Mouse (Mus musculus) hindbrain, embryonic 10.5 days (tissue): Measurements from ENCODE around the gene Mapk6. TPM values are rescaled to one million over a fixed set of nuclear protein-coding genes. Genes with fewer than 3 reads are reported as not detected.
"Not testable (repeated sequence)": the region's sequence is repeated elsewhere in the genome, so short reads cannot be mapped to it uniquely, and the experiment has no call there.

Experiments
- DNase-seq: peaks from one replicate; pipeline ENCODE4 v3.0.0-alpha.2; 2017; ENCODE audit warnings: low spot score
- H3K27ac ChIP-seq: fragments of 300-500 bp; sonication (generic); 2 replicates; pipeline ENCODE4 v1.5.1; 2016; ENCODE audit warnings: mild to moderate bottlenecking, moderate library complexity
- H3K27me3 ChIP-seq: fragments of 300-500 bp; sonication (generic); 2 replicates; pipeline ENCODE4 v1.6.1; 2016; ENCODE audit warnings: mild to moderate bottlenecking; ENCODE audit not compliant: poor library complexity, insufficient read depth, severe bottlenecking
- H3K36me3 ChIP-seq: fragments of 300-500 bp; sonication (generic); 2 replicates; pipeline ENCODE4 v1.6.1; 2016; ENCODE audit warnings: mild to moderate bottlenecking, moderate library complexity
- H3K4me1 ChIP-seq: fragments of 300-500 bp; sonication (generic); replicated peaks from 2 replicates; pipeline ENCODE4 v1.6.1; 2016; ENCODE audit warnings: mild to moderate bottlenecking
- H3K4me3 ChIP-seq: fragments of 300-500 bp; sonication (generic); 2 replicates; pipeline ENCODE4 v1.5.1; 2016; ENCODE audit warnings: mild to moderate bottlenecking, moderate library complexity
- H3K9me3 ChIP-seq: fragments of 300-500 bp; sonication (generic); 2 replicates; pipeline ENCODE4 v1.6.1; 2016; ENCODE audit warnings: mild to moderate bottlenecking, moderate library complexity
- WGBS: fragments of 180-500 bp; shearing (Covaris S2); methylation state at CpG from one replicate; pipeline ENCODE4 v1.1.7; 2016; 5-methylcytosine and 5-hydroxymethylcytosine counted together
- polyA plus RNA-seq: library from polyadenylated mRNA; unstranded; fragments of >200 nt; fragmentation: Nextera tagmentation; extraction: Ambion mirVana; gene quantifications from 2 replicates; pipeline ENCODE4 v1.2.1, GENCODE M21; 2016

Gene Mapk6
- 134 and 146 TPM in 2 replicates for polyA plus RNA-seq

DNA sequence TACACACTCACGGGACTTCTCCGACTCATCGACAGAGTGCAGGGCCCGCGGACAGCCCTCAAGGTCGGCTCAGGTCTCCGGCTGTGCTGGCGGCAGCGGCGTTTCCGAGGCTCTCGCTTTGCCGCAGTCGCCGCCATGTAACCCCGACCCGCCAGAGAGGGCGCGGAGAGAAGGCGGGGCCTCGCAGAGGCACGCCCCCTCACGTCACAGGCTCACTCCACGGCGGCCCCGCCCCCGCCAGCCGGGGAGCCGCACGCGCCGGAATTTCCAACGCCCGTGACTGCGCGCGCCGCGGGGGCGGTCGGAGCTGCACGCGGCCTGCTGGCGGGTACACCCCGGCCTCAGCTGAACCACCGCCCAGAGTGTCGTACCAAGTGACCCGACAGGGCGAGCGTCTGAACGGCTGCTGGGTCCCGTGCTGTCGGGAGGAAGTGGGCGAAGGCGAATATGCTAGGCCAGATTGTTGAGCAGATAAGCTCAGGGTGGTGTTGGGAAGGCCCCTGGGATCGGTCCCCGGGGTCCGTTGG lies at the start of gene Mapk6:
Gene Mapk6 (minus strand): TSS at position 154 of the 527 bp plus-strand sequence.
- H3K36me3 ChIP-seq, result no peaks in the 10 kb centered on the region
- peak within 1 kb of the TSS; percentile 100 for H3K27ac ChIP-seq
- H3K27me3 ChIP-seq, result no peaks in the 10 kb centered on the region
- DNase-seq, result peak; percentile 94
- peak within 1 kb of the TSS; percentile 96 for H3K4me3 ChIP-seq
- under 1% methylated on average over 58 of the region's 58 CpGs for WGBS
- H3K4me1 ChIP-seq, result peaks cover 47% of the 10 kb centered on the region
- H3K9me3 ChIP-seq, result no peaks in the 10 kb centered on the region

DNA sequence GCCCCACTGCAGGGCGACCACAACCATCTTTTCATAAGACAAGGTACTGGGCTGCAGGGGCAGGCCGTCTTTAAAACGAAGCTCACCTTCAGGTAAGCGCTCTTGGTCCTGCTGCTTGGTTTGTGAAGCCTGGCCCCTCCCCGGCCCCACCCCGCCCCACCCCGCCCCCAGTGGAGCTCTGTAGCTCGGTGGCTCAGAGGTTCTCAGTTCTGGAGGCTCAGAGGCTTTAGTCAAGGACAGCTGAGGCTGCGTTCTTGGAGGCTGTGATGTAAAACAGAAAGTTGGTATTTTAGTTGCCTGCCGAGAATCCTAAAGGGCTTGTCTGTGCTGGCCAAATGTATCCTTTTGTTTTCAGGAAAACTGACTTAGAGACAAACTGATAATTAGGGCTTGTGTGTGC lies 45.9 kb upstream of the Mapk6 start:
- Histone ChIP-seq H3K4me3 (no peak overlapping the region), H3K27me3 (no peaks in the 10 kb centered on the region), H3K9me3 (no peaks in the 10 kb centered on the region), H3K36me3 (peaks cover 98% of the 10 kb centered on the region), H3K4me1 (no peaks in the 10 kb centered on the region), H3K27ac (no peak overlapping the region)
- no peak for DNase-seq
- WGBS, result 88% methylated on average over 10 of the region's 10 CpGs

GRCm38 (mm10) chr9:75453994-75454393 lies 44.2 kb upstream of the Mapk6 start:
- Histone ChIP-seq H3K4me3 (no peak overlapping the region), H3K36me3 (peaks cover 95% of the 10 kb centered on the region), H3K27me3 (no peaks in the 10 kb centered on the region), H3K27ac (no peak overlapping the region), H3K9me3 (no peaks in the 10 kb centered on the region), H3K4me1 (no peaks in the 10 kb centered on the region)
- 93% methylated on average over 2 of the region's 2 CpGs for WGBS
- no peak for DNase-seq

- H3K9me3 ChIP-seq, result no peaks in the 10 kb centered on the region
- H3K4me3 ChIP-seq, result no peak overlapping the region
- H3K36me3 ChIP-seq, result peaks cover 84% of the 10 kb centered on the region
- peaks cover 2% of the 10 kb centered on the region; the same call in 1 of the 2 replicates for H3K4me1 ChIP-seq
- no peaks in the 10 kb centered on the region for H3K27me3 ChIP-seq
- H3K27ac ChIP-seq, result no peak overlapping the region
- no peak for DNase-seq
- 96% methylated on average over 3 of the region's 3 CpGs for WGBS
These were observed 38.2 kb upstream of the Mapk6 start for GRCm38 (mm10) chr9:75448021-75448420.

DNA sequence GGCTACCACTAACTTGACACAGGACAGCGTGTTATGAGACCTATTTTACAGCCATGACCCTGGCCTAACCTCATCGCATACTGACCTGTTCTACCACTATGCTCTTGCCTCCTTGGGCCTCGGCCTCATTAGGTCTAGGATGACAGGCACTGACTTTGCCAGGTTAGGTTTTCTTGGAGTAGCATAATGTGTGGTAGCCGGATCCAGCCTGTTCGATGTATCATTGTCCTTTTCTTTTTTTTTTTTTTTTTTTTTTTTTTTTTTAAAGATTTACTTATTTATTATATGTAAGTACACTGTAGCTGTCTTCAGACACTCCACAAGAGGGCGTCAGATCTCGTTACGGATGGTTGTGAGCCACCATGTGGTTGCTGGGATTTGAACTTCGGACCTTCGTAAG lies 36.8 kb upstream of the Mapk6 start:
- Histone ChIP-seq H3K36me3 (peaks cover 69% of the 10 kb centered on the region), H3K4me1 (peaks cover 13% of the 10 kb centered on the region)
- DNase-seq, H3K9me3 ChIP-seq, H3K27ac ChIP-seq, H3K27me3 ChIP-seq, H3K4me3 ChIP-seq: not testable (repeated sequence)
- 85% methylated on average over 10 of the region's 10 CpGs for WGBS

GRCm38 (mm10) chr9:75444981-75445380 lies 35.2 kb upstream of the Mapk6 start:
- Histone ChIP-seq H3K4me3 (no peak overlapping the region), H3K9me3 (no peaks in the 10 kb centered on the region), H3K4me1 (peaks cover 13% of the 10 kb centered on the region), H3K27ac (no peak overlapping the region), H3K36me3 (peaks cover 58% of the 10 kb centered on the region), H3K27me3 (no peaks in the 10 kb centered on the region)
- WGBS, result 90% methylated on average over 15 of the region's 15 CpGs
- no peak for DNase-seq

- Histone ChIP-seq H3K4me3 (peak overlapping the region; percentile 90), H3K4me1 (peaks cover 18% of the 10 kb centered on the region), H3K9me3 (no peaks in the 10 kb centered on the region), H3K27me3 (no peaks in the 10 kb centered on the region), H3K27ac (peak overlapping the region; percentile 96), H3K36me3 (peaks cover 26% of the 10 kb centered on the region)
- WGBS, result 1% methylated on average over 31 of the region's 31 CpGs
- DNase-seq, result no peak
These were observed 31.9 kb upstream of the Mapk6 start for GRCm38 (mm10) chr9:75441691-75442131.

DNA sequence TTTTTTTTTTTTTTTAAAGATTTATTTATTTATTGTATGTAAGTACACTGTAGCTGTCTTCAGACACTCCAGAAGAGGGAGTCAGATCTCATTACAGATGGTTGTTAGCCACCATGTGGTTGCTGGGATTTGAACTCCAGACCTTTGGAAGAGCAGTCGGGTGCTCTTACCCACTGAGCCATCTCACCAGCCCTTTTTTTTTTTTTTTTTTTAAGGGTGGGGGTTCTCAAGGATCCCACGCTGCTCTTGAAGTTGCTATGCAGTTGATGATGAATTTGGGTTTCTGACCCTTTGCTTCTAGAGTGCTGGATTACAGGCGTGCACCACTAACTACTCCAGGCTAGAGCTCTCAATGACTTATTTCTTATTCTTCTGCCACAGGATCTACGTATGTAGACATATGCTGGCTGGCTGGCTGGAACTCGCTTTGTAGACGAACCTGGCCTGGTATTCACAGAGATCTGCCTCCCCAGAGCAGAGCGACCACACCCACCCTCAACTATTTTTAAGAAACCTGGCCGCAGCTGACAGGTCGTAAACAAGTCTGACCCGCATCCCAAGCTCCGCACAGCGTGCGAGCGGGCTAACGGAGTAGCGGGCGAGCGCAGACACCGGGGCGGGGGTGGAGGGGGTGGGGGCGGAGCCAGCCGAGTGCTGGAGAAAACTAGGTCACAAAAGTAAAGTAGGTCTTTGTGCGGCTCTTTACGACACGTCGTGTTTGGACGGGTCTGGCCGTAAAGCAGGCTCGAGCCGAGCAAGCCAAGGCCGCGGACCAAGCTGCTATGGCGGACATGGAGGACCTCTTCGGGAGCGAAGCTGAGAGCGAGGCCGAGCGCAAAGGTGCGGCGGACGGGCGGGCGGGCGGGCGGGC lies 31.2 kb upstream of the Mapk6 start, which contains the start of gene Leo1:
Gene Leo1 (plus strand): TSS at position 729 of the 871 bp plus-strand sequence.
- Histone ChIP-seq H3K9me3 (no peaks in the 10 kb centered on the region), H3K4me1 (peaks cover 23% of the 10 kb centered on the region), H3K27me3 (no peaks in the 10 kb centered on the region), H3K4me3 (peak within 1 kb of the TSS; percentile 90), H3K36me3 (peaks cover 20% of the 10 kb centered on the region), H3K27ac (peak within 1 kb of the TSS; percentile 96)
- peak; percentile 91 for DNase-seq
- 1% methylated on average over 45 of the region's 45 CpGs for WGBS

- H3K27me3 ChIP-seq, result no peaks in the 10 kb centered on the region
- H3K4me3 ChIP-seq, result no peak overlapping the region
- H3K36me3 ChIP-seq, result no peaks in the 10 kb centered on the region
- WGBS, result 23% methylated on average over 6 of the region's 6 CpGs
- H3K27ac ChIP-seq, result no peak overlapping the region
- no peaks in the 10 kb centered on the region for H3K9me3 ChIP-seq
- H3K4me1 ChIP-seq, result peaks cover 38% of the 10 kb centered on the region
- peak; percentile 43 for DNase-seq
These were observed 28.0 kb upstream of the Mapk6 start for GRCm38 (mm10) chr9:75437653-75438385.

DNA sequence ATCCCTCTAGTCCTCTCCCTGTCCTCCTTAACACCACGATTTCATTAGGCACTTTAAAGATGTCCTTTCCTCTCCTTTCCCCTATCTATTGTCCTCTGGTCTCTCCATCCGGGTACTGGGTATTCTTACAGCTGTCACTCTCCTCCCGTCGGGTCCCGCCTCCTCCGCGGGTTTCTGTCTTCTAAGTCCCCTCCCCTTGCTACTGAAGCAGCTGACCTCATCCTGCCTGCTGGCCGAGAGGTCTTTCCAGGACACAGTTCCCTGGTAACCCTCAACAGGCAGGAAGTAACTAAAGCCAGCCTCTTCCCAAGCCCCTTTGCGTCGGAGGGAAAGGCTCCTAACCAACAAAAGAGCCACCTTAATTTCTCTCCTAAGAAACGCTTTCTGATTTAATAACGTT lies 26.1 kb upstream of the Mapk6 start:
- Histone ChIP-seq H3K27me3 (no peaks in the 10 kb centered on the region), H3K27ac (peak overlapping the region; percentile 85), H3K4me1 (peaks cover 28% of the 10 kb centered on the region), H3K9me3 (no peaks in the 10 kb centered on the region), H3K36me3 (no peaks in the 10 kb centered on the region), H3K4me3 (0 out of 2 replicates have a peak overlapping the region, but pooled peaks have one; percentile 2)
- DNase-seq, result peak; percentile 87
- 3% methylated on average over 12 of the region's 12 CpGs for WGBS

DNA sequence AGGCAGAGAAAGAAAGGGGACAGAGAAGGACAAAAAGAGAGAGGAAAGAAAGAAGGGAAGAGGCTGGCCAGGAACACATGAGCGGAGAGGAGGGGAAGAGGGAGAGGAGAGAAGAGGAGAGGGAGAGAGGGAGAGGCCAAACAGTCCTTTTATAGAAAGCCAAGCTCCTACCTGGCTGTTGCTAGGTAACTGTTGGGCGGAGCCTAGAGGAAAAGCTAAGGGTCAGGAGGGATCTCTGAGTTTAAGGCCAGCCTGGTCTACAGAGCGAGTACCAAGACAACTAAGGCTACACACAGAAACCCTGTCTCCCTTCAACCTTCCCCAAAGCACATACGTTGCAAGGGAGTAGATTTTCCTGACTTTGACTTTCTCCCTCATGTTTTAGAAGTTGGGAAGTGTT lies 25.5 kb upstream of the Mapk6 start:
- Histone ChIP-seq H3K27me3 (no peaks in the 10 kb centered on the region), H3K36me3 (no peaks in the 10 kb centered on the region), H3K9me3 (no peaks in the 10 kb centered on the region), H3K27ac (peak overlapping the region; percentile 85), H3K4me3 (no peak overlapping the region), H3K4me1 (peaks cover 28% of the 10 kb centered on the region)
- DNase-seq, result no peak
- 76% methylated on average over 4 of the region's 4 CpGs for WGBS

DNA sequence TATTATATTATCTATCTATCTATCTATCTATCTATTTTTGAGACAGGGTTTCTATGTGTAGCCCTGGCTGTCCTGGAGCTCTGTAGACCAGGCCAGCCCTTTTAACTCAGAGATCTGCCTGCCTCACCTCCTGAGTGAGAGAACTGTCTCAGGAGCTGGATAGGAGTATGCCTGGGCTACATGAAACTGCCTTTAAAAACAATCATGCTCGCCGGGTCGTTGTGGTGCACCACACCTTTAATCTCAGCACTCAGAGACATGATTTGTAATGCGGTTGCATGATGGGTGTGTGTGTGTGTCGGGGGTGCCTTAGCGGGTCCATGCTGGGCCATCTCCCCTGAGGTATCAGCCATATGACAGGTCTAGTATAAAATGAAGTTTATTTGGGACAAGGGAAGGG lies 25.1 kb upstream of the Mapk6 start:
- peak overlapping the region; percentile 85; the same call in 1 of the 2 replicates for H3K27ac ChIP-seq

More for the DNA sequence above, 25.1 kb upstream of the Mapk6 start:
- WGBS, result 79% methylated on average over 6 of the region's 6 CpGs
- no peaks in the 10 kb centered on the region for H3K27me3 ChIP-seq
- no peaks in the 10 kb centered on the region for H3K36me3 ChIP-seq
- H3K4me1 ChIP-seq, result peaks cover 28% of the 10 kb centered on the region
- no peak for DNase-seq
- H3K4me3 ChIP-seq, result no peak overlapping the region
- H3K9me3 ChIP-seq, result no peaks in the 10 kb centered on the region
